ENCODE assay signal across 39 mouse cellular contexts in the genomic region with DNA sequence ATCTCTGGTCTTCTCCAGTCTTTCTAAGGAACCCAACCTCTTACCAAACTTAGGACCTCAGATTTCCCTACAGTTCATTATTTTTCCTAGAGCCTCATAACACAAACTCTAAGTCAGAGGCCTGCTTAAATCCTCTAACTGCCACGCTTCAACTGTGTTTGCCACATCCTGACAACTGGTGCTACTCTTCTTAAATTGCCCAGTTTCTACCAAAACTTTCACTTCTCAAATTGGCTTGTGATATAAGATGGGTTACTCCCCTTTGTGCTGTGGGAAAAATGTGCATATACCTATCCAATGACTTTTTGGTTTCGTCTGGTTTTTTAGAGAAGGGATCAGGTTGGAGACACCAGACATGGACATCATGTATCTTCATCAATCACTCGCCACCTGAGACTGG. TPM values are rescaled to one million over a fixed set of nuclear protein-coding genes. Genes with fewer than 3 reads are reported as not detected.
"Had no signal": no experiment of that assay in that cellular context is flagged by ENCODE, and none has a peak within 500 bp of the region (broad histone marks: within the 10 kb centered on the region; RNA-seq: fewer than 3 reads in every experiment).

No protein-coding gene starts in this region.

- ATAC-seq: hindbrain, postnatal 0 days; intestine, embryonic 16.5 days had no signal

- H3K27ac ChIP-seq: gastrocnemius, adult 2 months; heart, adult 2 months; heart, embryonic 13.5 days; heart, embryonic 15.5 days; hindbrain, embryonic 13.5 days; hindbrain, embryonic 15.5 days; hindbrain, postnatal 0 days; kidney, embryonic 15.5 days; kidney, postnatal 0 days; layer of hippocampus, adult 2 months; limb, embryonic 12.5 days had no signal

- DNase-seq: gastrocnemius, adult 2 months; gastrocnemius, postnatal 10 days; gastrocnemius, postnatal 25 days; heart, adult 11 months; heart, adult 2 months; heart, postnatal 14 days; heart, postnatal 36 days; kidney, adult 11 months; kidney, adult 2 months; kidney, adult 9 months; kidney, postnatal 14 days; kidney, postnatal 4 days; left cerebral cortex, postnatal 4 days; liver had no signal

- H3K4me3 ChIP-seq: gastrocnemius, adult 2 months; heart, adult 2 months; heart, embryonic 13.5 days; heart, embryonic 15.5 days; hindbrain, embryonic 13.5 days; hindbrain, embryonic 15.5 days; kidney, embryonic 15.5 days; layer of hippocampus, adult 2 months; limb, embryonic 12.5 days had no signal

- H3K36me3 ChIP-seq: heart, embryonic 13.5 days; heart, embryonic 15.5 days; hindbrain, embryonic 13.5 days; hindbrain, embryonic 15.5 days; kidney, embryonic 15.5 days; limb, embryonic 12.5 days had no signal

RNA-seq across cellular contexts. Expression of gene Klk1b1, which starts 0.5 kb away (rescaled TPM):
- total RNA-seq: gastrocnemius, adult 2 months; gastrocnemius, postnatal 10 days; gastrocnemius, postnatal 25 days; gastrocnemius, postnatal 4 days; heart, adult 2 months; heart, postnatal 14 days; heart, postnatal 36 days; hematopoietic stem cell, adult 5-6 weeks; hindbrain, postnatal 0 days; layer of hippocampus, adult 2 months; layer of hippocampus, postnatal 10 days; layer of hippocampus, postnatal 25 days; left cerebral cortex, adult 18-20 months; left cerebral cortex, adult 8-10 months; left cerebral cortex, postnatal 10 days; left cerebral cortex, postnatal 25 days; left cerebral cortex, postnatal 4 days had no signal
- polyA plus RNA-seq: frontal cortex, adult 2 months; heart, adult 2 months; heart, embryonic 11.5 days; heart, embryonic 13.5 days; heart, embryonic 15.5 days; heart, postnatal 0 days; hindbrain, embryonic 11.5 days; hindbrain, embryonic 13.5 days; hindbrain, embryonic 15.5 days; hindbrain, postnatal 0 days; intestine, embryonic 14.5 days; intestine, embryonic 16.5 days; kidney, embryonic 15.5 days; kidney, postnatal 0 days; limb, embryonic 12.5 days; limb, embryonic 14.5 days; liver, embryonic 11.5 days had no signal

RNA-seq across cellular contexts. Expression of gene Klk1b9, which starts 8.8 kb away (rescaled TPM):
- total RNA-seq: gastrocnemius, adult 2 months; gastrocnemius, postnatal 10 days; gastrocnemius, postnatal 25 days; gastrocnemius, postnatal 4 days; heart, adult 2 months; heart, postnatal 14 days; heart, postnatal 36 days; hematopoietic stem cell, adult 5-6 weeks; hindbrain, postnatal 0 days; layer of hippocampus, adult 2 months; layer of hippocampus, postnatal 10 days; layer of hippocampus, postnatal 25 days; left cerebral cortex, adult 18-20 months; left cerebral cortex, adult 8-10 months; left cerebral cortex, postnatal 10 days; left cerebral cortex, postnatal 25 days; left cerebral cortex, postnatal 4 days had no signal
- polyA plus RNA-seq: frontal cortex, adult 2 months; heart, adult 2 months; heart, embryonic 11.5 days; heart, embryonic 13.5 days; heart, embryonic 15.5 days; heart, postnatal 0 days; hindbrain, embryonic 11.5 days; hindbrain, embryonic 13.5 days; hindbrain, embryonic 15.5 days; hindbrain, postnatal 0 days; intestine, embryonic 14.5 days; intestine, embryonic 16.5 days; kidney, embryonic 15.5 days; limb, embryonic 12.5 days; limb, embryonic 14.5 days; liver, embryonic 11.5 days had no signal

RNA-seq across cellular contexts. Expression of gene Klk1b8, which starts 16.6 kb away (rescaled TPM):
- total RNA-seq: gastrocnemius, adult 2 months; gastrocnemius, postnatal 10 days; gastrocnemius, postnatal 25 days; gastrocnemius, postnatal 4 days; heart, adult 2 months; heart, postnatal 14 days; heart, postnatal 36 days; hematopoietic stem cell, adult 5-6 weeks; hindbrain, postnatal 0 days; layer of hippocampus, adult 2 months; layer of hippocampus, postnatal 10 days; layer of hippocampus, postnatal 25 days; left cerebral cortex, adult 18-20 months; left cerebral cortex, adult 8-10 months; left cerebral cortex, postnatal 10 days; left cerebral cortex, postnatal 25 days; left cerebral cortex, postnatal 4 days had no signal
- polyA plus RNA-seq: frontal cortex, adult 2 months; heart, adult 2 months; heart, embryonic 11.5 days; heart, embryonic 13.5 days; heart, embryonic 15.5 days; heart, postnatal 0 days; hindbrain, embryonic 11.5 days; hindbrain, embryonic 13.5 days; hindbrain, embryonic 15.5 days; intestine, embryonic 14.5 days; kidney, embryonic 15.5 days; limb, embryonic 12.5 days; limb, embryonic 14.5 days; liver, embryonic 11.5 days had no signal

RNA-seq across cellular contexts. Expression of gene Klk1b11, which starts 28.6 kb away (rescaled TPM):
- total RNA-seq: gastrocnemius, adult 2 months; gastrocnemius, postnatal 10 days; gastrocnemius, postnatal 25 days; gastrocnemius, postnatal 4 days; heart, adult 2 months; heart, postnatal 14 days; heart, postnatal 36 days; hematopoietic stem cell, adult 5-6 weeks; hindbrain, postnatal 0 days; layer of hippocampus, adult 2 months; layer of hippocampus, postnatal 10 days; layer of hippocampus, postnatal 25 days; left cerebral cortex, adult 18-20 months; left cerebral cortex, adult 8-10 months; left cerebral cortex, postnatal 10 days; left cerebral cortex, postnatal 25 days; left cerebral cortex, postnatal 4 days had no signal
- polyA plus RNA-seq: frontal cortex, adult 2 months; heart, adult 2 months; heart, embryonic 11.5 days; heart, embryonic 13.5 days; heart, embryonic 15.5 days; heart, postnatal 0 days; hindbrain, embryonic 11.5 days; hindbrain, embryonic 13.5 days; hindbrain, embryonic 15.5 days; hindbrain, postnatal 0 days; intestine, embryonic 14.5 days; intestine, embryonic 16.5 days; kidney, embryonic 15.5 days; limb, embryonic 12.5 days; limb, embryonic 14.5 days; liver, embryonic 11.5 days had no signal

RNA-seq across cellular contexts. Expression of gene Klk15, which starts 33.5 kb away (rescaled TPM):
- total RNA-seq: gastrocnemius, adult 2 months; gastrocnemius, postnatal 10 days; gastrocnemius, postnatal 25 days; gastrocnemius, postnatal 4 days; heart, adult 2 months; heart, postnatal 14 days; heart, postnatal 36 days; hematopoietic stem cell, adult 5-6 weeks; hindbrain, postnatal 0 days; layer of hippocampus, adult 2 months; layer of hippocampus, postnatal 10 days; layer of hippocampus, postnatal 25 days; left cerebral cortex, adult 18-20 months; left cerebral cortex, adult 8-10 months; left cerebral cortex, postnatal 10 days; left cerebral cortex, postnatal 25 days; left cerebral cortex, postnatal 4 days had no signal
- polyA plus RNA-seq: frontal cortex, adult 2 months; heart, adult 2 months; heart, embryonic 11.5 days; heart, embryonic 13.5 days; heart, embryonic 15.5 days; heart, postnatal 0 days; hindbrain, embryonic 11.5 days; hindbrain, embryonic 13.5 days; hindbrain, embryonic 15.5 days; hindbrain, postnatal 0 days; intestine, embryonic 14.5 days; intestine, embryonic 16.5 days; kidney, embryonic 15.5 days; kidney, postnatal 0 days; limb, embryonic 12.5 days; limb, embryonic 14.5 days; liver, embryonic 11.5 days had no signal
